Mouse (Mus musculus) forebrain, embryonic 16.5 days (tissue): ENCODE data around the gene Krt28. TPM values are rescaled to one million over a fixed set of nuclear protein-coding genes. Genes with fewer than 3 reads are reported as not detected.

Source experiments
- ATAC-seq: fragments of 200-750 bp; cut with Nextera tagmentation; 2 replicates; pipeline ENCODE4 v1.8.0; 2017; ENCODE audit warnings: mild to moderate bottlenecking, moderate library complexity
- H3K27ac ChIP-seq: fragments of 300-500 bp; sonication (generic); 2 replicates; pipeline ENCODE4 v1.5.1; 2014; ENCODE audit warnings: low read length, control low read depth
- H3K27me3 ChIP-seq: fragments of 300-500 bp; sonication (generic); replicated peaks from 2 replicates; pipeline ENCODE4 v1.6.1; 2014; ENCODE audit warnings: low read length; ENCODE audit not compliant: control insufficient read depth, insufficient read depth
- H3K36me3 ChIP-seq: fragments of 300-500 bp; sonication (generic); 2 replicates; pipeline ENCODE4 v1.6.1; 2014; ENCODE audit not compliant: control insufficient read depth, insufficient read depth
- H3K4me1 ChIP-seq: fragments of 300-500 bp; sonication (generic); replicated peaks from 2 replicates; pipeline ENCODE4 v1.6.1; 2014; ENCODE audit warnings: low read length; ENCODE audit not compliant: control insufficient read depth, insufficient read depth
- H3K4me2 ChIP-seq: fragments of 300-500 bp; sonication (generic); 2 replicates; pipeline ENCODE4 v1.6.1; 2014; ENCODE audit warnings: mild to moderate bottlenecking, low read length, control low read depth
- H3K4me3 ChIP-seq: fragments of 300-500 bp; sonication (generic); replicated peaks from 2 replicates; pipeline ENCODE4 v1.5.1; 2014; ENCODE audit warnings: mild to moderate bottlenecking, low read length, control low read depth
- H3K9ac ChIP-seq: fragments of 300-500 bp; sonication (generic); replicated peaks from 2 replicates; pipeline ENCODE4 v1.6.1; 2014; ENCODE audit warnings: low read depth, low read length, control low read depth
- H3K9me3 ChIP-seq: fragments of 300-500 bp; sonication (generic); 2 replicates; pipeline ENCODE4 v1.6.1; 2016; ENCODE audit warnings: low read length; ENCODE audit not compliant: control insufficient read depth
- WGBS: fragments of 180-500 bp; shearing (Covaris S2); extraction: QIAGEN DNeasy Blood & Tissue Kit; methylation state at CpG from one replicate; pipeline ENCODE4 v1.1.7; 2014; 5-methylcytosine and 5-hydroxymethylcytosine counted together
- polyA plus RNA-seq: library from polyadenylated mRNA; unstranded; fragments of >200 nt; fragmentation: Nextera tagmentation; extraction: Ambion mirVana; gene quantifications from 2 replicates; pipeline ENCODE4 v1.2.1, GENCODE M21; 2015

Gene Krt28
- polyA plus RNA-seq, 1 experiment from 2014 or later, result not detected

DNA sequence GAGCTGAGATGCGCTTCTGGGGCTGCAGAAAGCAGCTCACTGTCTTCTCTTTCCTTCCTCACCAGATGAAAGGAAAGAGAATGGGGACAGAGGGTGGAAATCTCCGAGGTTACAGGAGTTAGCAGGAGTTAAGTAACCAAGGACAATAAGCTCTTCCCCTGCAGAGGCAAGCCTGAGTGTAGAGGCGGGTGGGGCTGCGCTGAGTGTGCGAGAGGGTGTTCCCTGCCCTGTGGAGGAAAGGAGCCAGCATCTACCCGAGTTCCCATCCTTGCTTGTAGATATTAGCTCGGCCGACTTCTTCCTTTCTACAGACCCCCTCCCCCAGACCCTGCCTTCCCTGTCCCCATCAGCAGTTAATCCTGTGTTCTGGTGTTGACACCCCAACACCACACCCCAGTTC lies 24.1 kb upstream of the Krt28 start:
- Histone ChIP-seq H3K9me3 (no peaks in the 10 kb centered on the region), H3K4me3 (no peak overlapping the region), H3K27ac (no peak overlapping the region), H3K9ac (no peak overlapping the region), H3K27me3 (no peaks in the 10 kb centered on the region), H3K4me1 (no peaks in the 10 kb centered on the region), H3K36me3 (no peaks in the 10 kb centered on the region), H3K4me2 (no peak overlapping the region)
- ATAC-seq, result no peak
- 55% methylated on average over 8 of the region's 8 CpGs for WGBS

DNA sequence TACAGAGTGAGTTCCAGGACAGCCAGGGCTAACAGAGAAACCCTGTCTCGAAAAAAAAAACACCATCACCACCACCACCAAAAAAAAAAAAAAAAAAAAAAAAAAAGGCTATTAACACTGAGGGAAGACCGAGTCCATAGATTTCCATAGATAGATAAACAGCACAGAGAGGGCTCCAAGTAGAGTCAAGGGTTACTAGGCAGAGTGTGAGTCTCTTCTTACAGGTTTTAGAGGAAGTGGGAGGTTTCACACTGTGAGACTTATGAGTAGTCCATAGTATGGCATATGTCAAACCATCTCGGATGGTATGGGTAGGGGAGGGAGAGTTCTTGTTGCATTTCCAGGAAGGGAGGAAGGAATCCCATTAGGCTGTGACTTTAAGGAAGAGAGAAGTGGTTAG lies 23.4 kb upstream of the Krt28 start:
- no peaks in the 10 kb centered on the region for H3K36me3 ChIP-seq
- H3K27me3 ChIP-seq, result no peaks in the 10 kb centered on the region
- H3K27ac ChIP-seq, result no peak overlapping the region
- ATAC-seq, result no peak
- 77% methylated on average over 3 of the region's 3 CpGs for WGBS
- no peaks in the 10 kb centered on the region for H3K4me1 ChIP-seq
- no peak overlapping the region for H3K4me2 ChIP-seq
- no peak overlapping the region for H3K9ac ChIP-seq
- no peak overlapping the region for H3K4me3 ChIP-seq
- H3K9me3 ChIP-seq, result no peaks in the 10 kb centered on the region

GRCm38 (mm10) chr11:99396661-99397060 lies 22.0 kb upstream of the Krt28 start:
- Histone ChIP-seq H3K9ac (no peak overlapping the region), H3K27ac (no peak overlapping the region), H3K4me2 (no peak overlapping the region), H3K9me3 (no peaks in the 10 kb centered on the region), H3K4me1 (no peaks in the 10 kb centered on the region), H3K36me3 (no peaks in the 10 kb centered on the region), H3K4me3 (no peak overlapping the region), H3K27me3 (no peaks in the 10 kb centered on the region)
- no peak for ATAC-seq
- WGBS, result 38% methylated on average over 2 of the region's 2 CpGs

DNA sequence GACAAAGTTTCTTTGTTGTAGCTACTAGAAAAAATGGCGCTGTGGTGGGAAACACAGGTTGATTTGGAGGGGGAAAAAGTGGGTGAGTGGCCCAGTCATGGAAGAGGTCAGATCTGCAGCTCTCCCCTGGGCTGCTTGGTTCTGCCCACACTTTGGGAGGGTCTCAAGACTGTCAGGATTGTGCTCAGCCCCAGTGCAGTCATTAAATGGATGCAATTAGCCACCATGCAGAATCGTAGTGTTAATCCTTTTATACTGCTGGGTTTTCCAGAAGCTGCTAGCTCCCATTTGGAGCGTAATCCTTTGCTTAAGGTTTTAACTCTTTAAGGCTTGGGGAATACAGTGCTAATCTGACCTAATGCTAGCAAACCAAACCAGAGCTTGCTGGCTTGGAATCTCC lies 21.3 kb upstream of the Krt28 start:
- Histone ChIP-seq H3K4me1 (no peaks in the 10 kb centered on the region), H3K27me3 (no peaks in the 10 kb centered on the region), H3K9ac (no peak overlapping the region), H3K9me3 (no peaks in the 10 kb centered on the region), H3K4me3 (no peak overlapping the region), H3K36me3 (no peaks in the 10 kb centered on the region), H3K4me2 (no peak overlapping the region), H3K27ac (no peak overlapping the region)
- no peak for ATAC-seq
- 2% methylated on average over 3 of the region's 3 CpGs for WGBS

- Histone ChIP-seq H3K27me3 (no peaks in the 10 kb centered on the region), H3K4me3 (no peak overlapping the region), H3K9me3 (no peaks in the 10 kb centered on the region), H3K4me2 (no peak overlapping the region), H3K4me1 (no peaks in the 10 kb centered on the region), H3K27ac (0 out of 2 replicates have a peak overlapping the region, but pooled peaks have one; percentile 29), H3K36me3 (no peaks in the 10 kb centered on the region), H3K9ac (no peak overlapping the region)
- no peak for ATAC-seq
- WGBS, result 78% methylated on average over 10 of the region's 10 CpGs
These were observed 17.8 kb upstream of the Krt28 start for GRCm38 (mm10) chr11:99392492-99392891.

DNA sequence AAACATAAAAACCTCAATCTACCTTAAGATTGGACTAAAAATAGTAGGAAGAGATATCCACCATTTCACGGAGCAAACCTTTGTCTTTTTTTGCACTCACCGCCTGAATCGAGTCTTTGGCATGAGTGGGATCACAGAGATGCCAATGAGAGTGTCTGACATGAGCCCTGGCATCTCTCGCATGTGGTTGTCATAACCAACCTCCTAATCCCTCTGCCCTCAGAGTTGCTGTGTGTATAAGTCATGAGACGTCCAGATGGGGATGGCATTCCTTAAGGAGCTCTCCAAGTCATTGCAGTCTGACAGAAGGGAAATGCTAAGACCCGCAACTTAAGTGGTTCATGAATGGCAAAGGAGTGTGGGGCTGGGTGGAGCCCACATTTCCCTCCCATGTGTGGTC lies 16.7 kb upstream of the Krt28 start:
- ATAC-seq, result no peak
- Histone ChIP-seq H3K9me3 (no peaks in the 10 kb centered on the region), H3K4me2 (no peak overlapping the region), H3K27ac (no peak overlapping the region), H3K36me3 (no peaks in the 10 kb centered on the region), H3K4me3 (no peak overlapping the region), H3K27me3 (no peaks in the 10 kb centered on the region), H3K4me1 (0 out of 2 replicates have a peak, but pooled peaks cover 6% of the 10 kb centered on the region), H3K9ac (no peak overlapping the region)
- WGBS, result 81% methylated on average over 6 of the region's 6 CpGs

- H3K27me3 ChIP-seq, result no peaks in the 10 kb centered on the region
- no peak overlapping the region for H3K4me2 ChIP-seq
- no peak overlapping the region for H3K27ac ChIP-seq
- 0 out of 2 replicates have a peak, but pooled peaks cover 6% of the 10 kb centered on the region for H3K4me1 ChIP-seq
- H3K9me3 ChIP-seq, result no peaks in the 10 kb centered on the region
- no peak for ATAC-seq
- no peaks in the 10 kb centered on the region for H3K36me3 ChIP-seq
- no peak overlapping the region for H3K9ac ChIP-seq
- no peak overlapping the region for H3K4me3 ChIP-seq
- WGBS, result 73% methylated on average over 7 of the region's 7 CpGs
These were observed 16.2 kb upstream of the Krt28 start for GRCm38 (mm10) chr11:99390866-99391265.

DNA sequence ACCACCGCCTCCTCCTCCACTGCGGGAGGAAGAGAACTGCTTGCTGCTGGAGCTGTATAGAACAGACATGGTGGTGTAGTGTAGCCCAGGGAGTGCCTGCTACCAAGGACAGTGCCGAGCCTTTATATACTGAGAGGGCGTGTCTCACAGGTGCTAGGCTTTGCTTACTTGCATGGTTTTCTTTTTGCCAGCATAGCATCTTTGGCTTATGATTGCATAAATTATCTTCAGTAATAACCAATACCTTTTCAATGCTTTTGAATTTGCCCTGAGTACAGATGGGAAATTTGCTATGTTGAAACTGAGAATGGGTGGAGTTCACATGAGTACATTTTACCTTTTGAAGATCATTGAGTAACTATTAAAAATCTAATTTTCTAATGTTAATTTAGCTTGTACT lies 14.6 kb upstream of the Krt28 start, which contains the start of gene Krt10:
Krt10 (minus strand) TSS at position 101 of the 400 bp plus-strand sequence.
- no peak within 1 kb of the TSS for H3K4me2 ChIP-seq
- no peak within 1 kb of the TSS for H3K4me3 ChIP-seq
- 0 out of 2 replicates have a peak, but pooled peaks cover 6% of the 10 kb centered on the region for H3K4me1 ChIP-seq
- WGBS, result 93% methylated on average over 4 of the region's 4 CpGs
- no peaks in the 10 kb centered on the region for H3K36me3 ChIP-seq
- H3K27ac ChIP-seq, result no peak within 1 kb of the TSS
- H3K9ac ChIP-seq, result no peak within 1 kb of the TSS
- no peaks in the 10 kb centered on the region for H3K9me3 ChIP-seq
- H3K27me3 ChIP-seq, result no peaks in the 10 kb centered on the region
- no peak for ATAC-seq

DNA sequence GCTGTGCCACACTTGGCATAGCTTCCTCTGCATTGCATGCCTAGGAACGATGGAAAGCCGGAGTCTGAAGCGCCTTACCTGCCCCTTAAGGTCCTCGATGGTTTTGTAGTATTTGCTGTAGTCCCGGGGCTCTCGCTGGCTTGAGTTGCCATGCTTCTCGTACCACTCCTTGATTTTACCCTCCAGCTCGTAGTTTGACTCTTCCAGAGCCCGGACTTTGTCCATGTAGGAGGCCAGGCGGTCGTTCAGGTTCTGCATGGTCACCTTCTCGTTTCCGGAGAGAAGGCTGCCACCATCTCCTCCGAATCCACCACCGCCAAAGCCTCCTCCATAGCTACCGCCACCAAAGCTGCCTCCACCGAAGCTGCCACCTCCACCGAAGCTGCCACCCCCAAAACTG lies 14.0 kb upstream of the Krt28 start:
- Histone ChIP-seq H3K27ac (no peak overlapping the region), H3K9ac (no peak overlapping the region), H3K4me3 (no peak overlapping the region), H3K9me3 (no peaks in the 10 kb centered on the region), H3K4me2 (no peak overlapping the region), H3K27me3 (no peaks in the 10 kb centered on the region), H3K36me3 (no peaks in the 10 kb centered on the region), H3K4me1 (0 out of 2 replicates have a peak, but pooled peaks cover 6% of the 10 kb centered on the region)
- WGBS, result 94% methylated on average over 18 of the region's 18 CpGs
- ATAC-seq, result no peak
